13 mouse cellular contexts compared by ENCODE assay signal in the genomic region with DNA sequence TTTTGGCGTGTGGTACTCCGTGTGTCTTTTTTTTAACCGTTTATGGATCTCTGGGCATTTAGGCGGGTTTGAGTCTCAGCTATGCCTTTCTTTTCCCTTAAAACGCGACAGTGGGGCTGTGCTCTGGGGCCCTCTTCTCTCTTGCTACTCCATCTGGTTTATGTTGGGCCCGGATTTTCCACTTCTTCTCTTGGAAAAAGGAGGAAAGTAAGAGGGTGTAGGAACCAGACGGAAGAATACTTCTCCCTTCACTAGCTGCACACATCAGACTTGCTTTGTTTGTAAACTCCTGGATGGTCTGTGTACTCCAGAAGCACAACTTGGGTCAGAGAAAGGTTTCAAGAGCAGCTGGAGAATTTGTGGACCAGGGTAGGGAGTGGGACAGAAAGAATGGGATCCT. TPM values are rescaled to one million over a fixed set of nuclear protein-coding genes. Genes with fewer than 3 reads are reported as not detected.
DNase-seq lines count a peak whose midpoint lies in the region; ATAC-seq and TF ChIP-seq lines count a peak whose summit lies in the region.
"Had no signal": no experiment of that assay in that cellular context is flagged by ENCODE, and none has a peak within 500 bp of the region (broad histone marks: within the 10 kb centered on the region; RNA-seq: fewer than 3 reads in every experiment).

No protein-coding gene starts in this region.

- WGBS in lung, embryonic 14.5 days, result 4% methylated on average over 8 of the region's 8 CpGs
- WGBS in hindbrain, postnatal 0 days, result 6% methylated on average over 8 of the region's 8 CpGs
- WGBS in neural tube, embryonic 13.5 days, result 0% methylated on average over 8 of the region's 8 CpGs

- no peak for ATAC-seq in lung, embryonic 14.5 days (ENCODE audit: insufficient read depth)
- no peak for ATAC-seq in hindbrain, postnatal 0 days
- no peak for ATAC-seq in neural tube, embryonic 13.5 days (ENCODE audit: low read depth)
- ATAC-seq in activated CD4-positive, CD25-positive, alpha-beta regulatory T cell, adult 4 months, result no peak
- ATAC-seq in frontal cortex, adult (ENCODE audit: low TSS enrichment), result no peak

- no peak for TF ChIP-seq CTCF in lung, embryonic 14.5 days (IDR thresholded peaks at IDR 0.05; ENCODE audit: low read depth)
- no peak for TF ChIP-seq CTCF in hindbrain, postnatal 0 days (IDR thresholded peaks at IDR 0.05; ENCODE audit: low read depth)

- no peaks in the 10 kb centered on the region for H3K9me3 ChIP-seq in lung, embryonic 14.5 days (ENCODE audit: low read depth, low read length)
- no peaks in the 10 kb centered on the region for H3K9me3 ChIP-seq in hindbrain, postnatal 0 days (ENCODE audit: low read length)
- H3K9me3 ChIP-seq in neural tube, embryonic 13.5 days, result no peaks in the 10 kb centered on the region
- H3K9me3 ChIP-seq: midbrain, embryonic 12.5 days had no signal

- peaks cover 99% of the 10 kb centered on the region for H3K27me3 ChIP-seq in lung, embryonic 14.5 days (ENCODE audit: insufficient read depth, low read length)
- H3K27me3 ChIP-seq in hindbrain, postnatal 0 days (ENCODE audit: insufficient read depth, low read length), result peaks cover 72% of the 10 kb centered on the region
- H3K27me3 ChIP-seq in neural tube, embryonic 13.5 days, result peaks cover 78% of the 10 kb centered on the region

- H3K36me3 ChIP-seq in lung, embryonic 14.5 days (ENCODE audit: insufficient read depth), result no peaks in the 10 kb centered on the region
- H3K36me3 ChIP-seq in hindbrain, postnatal 0 days (ENCODE audit: insufficient read depth, low read length), result no peaks in the 10 kb centered on the region
- peaks cover 2% of the 10 kb centered on the region; the same call in 1 of the 2 replicates for H3K36me3 ChIP-seq in neural tube, embryonic 13.5 days
- H3K36me3 ChIP-seq: midbrain, embryonic 12.5 days had no signal

- H3K27ac ChIP-seq in lung, embryonic 14.5 days (ENCODE audit: low read depth), result no peak overlapping the region
- no peak overlapping the region for H3K27ac ChIP-seq in hindbrain, postnatal 0 days
- peak overlapping the region; percentile 99 for H3K27ac ChIP-seq in neural tube, embryonic 13.5 days (replicated peaks)
- H3K27ac ChIP-seq: liver, embryonic 14.5 days; midbrain, embryonic 12.5 days had no signal

- H3K4me3 ChIP-seq in lung, embryonic 14.5 days (ENCODE audit: low read depth, low read length), result no peak overlapping the region
- H3K4me3 ChIP-seq in hindbrain, postnatal 0 days (ENCODE audit: low read length), result peak overlapping the region; percentile 39; the same call in 1 of the 2 replicates
- peak overlapping the region; percentile 68 for H3K4me3 ChIP-seq in neural tube, embryonic 13.5 days

- no peak overlapping the region for H3K9ac ChIP-seq in lung, embryonic 14.5 days
- H3K9ac ChIP-seq in hindbrain, postnatal 0 days (replicated peaks; ENCODE audit: low read length), result no peak overlapping the region
- peak overlapping the region; percentile 96 for H3K9ac ChIP-seq in neural tube, embryonic 13.5 days
- H3K9ac ChIP-seq: liver, embryonic 14.5 days; midbrain, embryonic 12.5 days had no signal

- H3K4me2 ChIP-seq in lung, embryonic 14.5 days, result peak overlapping the region; percentile 62; the same call in 1 of the 2 replicates
- H3K4me2 ChIP-seq in hindbrain, postnatal 0 days (ENCODE audit: low read depth, low read length), result peak overlapping the region; percentile 49
- peak overlapping the region; percentile 75 for H3K4me2 ChIP-seq in neural tube, embryonic 13.5 days

- 0 out of 2 replicates have a peak, but pooled peaks cover 3% of the 10 kb centered on the region for H3K4me1 ChIP-seq in lung, embryonic 14.5 days (ENCODE audit: insufficient read depth)
- no peaks in the 10 kb centered on the region for H3K4me1 ChIP-seq in hindbrain, postnatal 0 days (ENCODE audit: insufficient read depth, low read length)
- H3K4me1 ChIP-seq in neural tube, embryonic 13.5 days (replicated peaks), result peaks cover 49% of the 10 kb centered on the region

- DNase-seq in embryo, embryonic 10.5 days (ENCODE audit: low spot score), result peak; percentile 36
- no peak for DNase-seq in embryo, embryonic 10 days (ENCODE audit: low spot score)
- DNase-seq in lung, embryonic 14.5 days, result no peak
- DNase-seq in lung, postnatal 4 days, result no peak
- DNase-seq in hindbrain, postnatal 0 days (ENCODE audit: low spot score), result no peak
- DNase-seq: layer of hippocampus, postnatal 36 days had no signal

RNA-seq across cellular contexts. Expression of gene Lbx1, which starts 1.5 kb away (rescaled TPM):
- polyA plus RNA-seq in lung, embryonic 14.5 days (2014; fragmentation: Nextera tagmentation; extraction: Ambion mirVana), result not detected in 2 replicates
- total RNA-seq in hindbrain, postnatal 0 days (2014; rRNA removed), result 27.0 and 32.2 TPM in 2 replicates
- polyA plus RNA-seq in hindbrain, postnatal 0 days (2015; fragmentation: Nextera tagmentation; extraction: Ambion mirVana), result 9.2 and 9.6 TPM in 2 replicates
- polyA plus RNA-seq in neural tube, embryonic 13.5 days (2015; fragmentation: Nextera tagmentation; extraction: Ambion mirVana), result 16.0 and 16.9 TPM in 2 replicates
- polyA plus RNA-seq in activated CD4-positive, CD25-positive, alpha-beta regulatory T cell, adult 4 months (2017; shearing (Covaris generic)), result not detected
- total RNA-seq: heart, postnatal 10 days; layer of hippocampus, postnatal 36 days had no signal
- polyA plus RNA-seq: frontal cortex, adult 2 months; liver, embryonic 14.5 days had no signal

Comparison
In these comparisons a context has a peak if more than half of its experiments do, and no peak if none do; other contexts are left out.
1. RNA of gene Lbx1, which starts 1.5 kb away (polyA plus RNA-seq): 16.0 to 16.9 TPM in neural tube, embryonic 13.5 days and 9.2 to 9.6 TPM in hindbrain, postnatal 0 days; not detected in lung, embryonic 14.5 days and not detected in activated CD4-positive, CD25-positive, alpha-beta regulatory T cell, adult 4 months; every median in the first group is over 10 times any median in the second.
2. Peak in every context shown above with its lines, with median percentiles within 50 percentile points of each other: H3K4me2 ChIP-seq.